In genomic region chr14:110238800-110239199, GRCm38 (mm10) we compare ENCODE assay signal across 16 mouse cellular contexts.
"Had no signal": no experiment of that assay in that cellular context is flagged by ENCODE, and none has a peak within 500 bp of the region (broad histone marks: within the 10 kb centered on the region; RNA-seq: fewer than 3 reads in every experiment).

No protein-coding gene starts in this region.

- H3K4me3 ChIP-seq: left cerebral cortex, adult 2 months; limb, embryonic 10.5 days; liver, embryonic 15.5 days; midbrain, embryonic 10.5 days had no signal

- H3K27ac ChIP-seq: left cerebral cortex, adult 2 months; limb, embryonic 10.5 days; liver, embryonic 15.5 days; midbrain, embryonic 10.5 days had no signal

- H3K4me2 ChIP-seq: liver, embryonic 11.5 days; liver, embryonic 15.5 days had no signal

- H3K9ac ChIP-seq: liver, embryonic 15.5 days had no signal

- ATAC-seq: intestine, postnatal 0 days; lung, postnatal 0 days; midbrain, embryonic 16.5 days had no signal

- H3K4me1 ChIP-seq: limb, embryonic 10.5 days; liver, embryonic 15.5 days; midbrain, embryonic 10.5 days had no signal

- H3K9me3 ChIP-seq: limb, embryonic 10.5 days; liver, embryonic 15.5 days; midbrain, embryonic 10.5 days had no signal

- H3K27me3 ChIP-seq: liver, embryonic 15.5 days had no signal

- H3K36me3 ChIP-seq: limb, embryonic 10.5 days; liver, embryonic 15.5 days; midbrain, embryonic 10.5 days had no signal

- DNase-seq: kidney, adult 8-10 months; kidney, postnatal 25 days; lung, adult 2 months; lung, postnatal 36 days; right cerebral cortex, postnatal 4 days; spleen, adult 18-20 months; thymus, adult 2 months; thymus, postnatal 36 days had no signal
